Mouse (Mus musculus) heart, embryonic 14.5 days (tissue): ENCODE data around the gene Gm49395. TPM values are rescaled to one million over a fixed set of nuclear protein-coding genes. Genes with fewer than 3 reads are reported as not detected.
A peak's percentile ranks its signal among the peaks of the same experiment; 100 is the strongest.

ENCODE experiments used
- ATAC-seq: fragments of 200-750 bp; cut with Nextera tagmentation; 2 replicates; pipeline ENCODE4 v1.8.0; 2017; ENCODE audit warnings: low read depth, moderate TSS enrichment; ENCODE audit not compliant: insufficient number of reproducible peaks, insufficient read depth, low FRiP score
- H3K27ac ChIP-seq, 2 experiments: fragments of 200-500 bp in 1 of 2; fragments of 300-500 bp in 1 of 2; sonication (generic) in 1 of 2; replicated peaks in 1 of 2; 2 replicates each; pipeline ENCODE4 v1.5.1; 2012 to 2014; ENCODE audit warnings: low read depth in 2 of 2, low read length in 2 of 2, control low read depth in 1 of 2, mild to moderate bottlenecking in 1 of 2, mixed read lengths in 1 of 2; ENCODE audit not compliant: control insufficient read depth in 1 of 2, insufficient read depth in 1 of 2
- H3K27me3 ChIP-seq: fragments of 300-500 bp; sonication (generic); 2 replicates; pipeline ENCODE4 v1.6.1; 2014; ENCODE audit warnings: mild to moderate bottlenecking, low read length, control low read depth; ENCODE audit not compliant: control insufficient read depth, insufficient read depth
- H3K36me3 ChIP-seq: fragments of 300-500 bp; sonication (generic); 2 replicates; pipeline ENCODE4 v1.6.1; 2014; ENCODE audit warnings: mild to moderate bottlenecking, control low read depth, low read length, mixed read lengths; ENCODE audit not compliant: control insufficient read depth, insufficient read depth
- H3K4me1 ChIP-seq, 2 experiments: fragments of 200-500 bp in 1 of 2; fragments of 300-500 bp in 1 of 2; sonication (generic) in 1 of 2; 2 replicates each; pipeline ENCODE4 v1.6.1; 2012 to 2014; ENCODE audit warnings: low read length in 2 of 2, control low read depth in 1 of 2, mixed read lengths in 1 of 2; ENCODE audit not compliant: control insufficient read depth in 2 of 2, insufficient read depth in 2 of 2
- H3K4me2 ChIP-seq: fragments of 300-500 bp; sonication (generic); 2 replicates; pipeline ENCODE4 v1.6.1; 2014; ENCODE audit warnings: mild to moderate bottlenecking, low read length
- H3K4me3 ChIP-seq, 2 experiments: fragments of 200-500 bp in 1 of 2; fragments of 300-500 bp in 1 of 2; sonication (generic) in 1 of 2; 2 replicates each; pipeline ENCODE4 v1.5.1; 2012 to 2014; ENCODE audit warnings: low read length in 2 of 2, mild to moderate bottlenecking in 2 of 2, control low read depth in 1 of 2, low read depth in 1 of 2, moderate library complexity in 1 of 2; ENCODE audit not compliant: control insufficient read depth in 1 of 2, insufficient read depth in 1 of 2
- H3K9ac ChIP-seq: fragments of 300-500 bp; sonication (generic); 2 replicates; pipeline ENCODE4 v1.6.1; 2014; ENCODE audit warnings: mild to moderate bottlenecking, low read length
- H3K9me3 ChIP-seq: fragments of 300-500 bp; sonication (generic); 2 replicates; pipeline ENCODE4 v1.6.1; 2016; ENCODE audit warnings: low read length, control low read depth; ENCODE audit not compliant: control insufficient read depth
- WGBS: fragments of 180-500 bp; shearing (Covaris S2); extraction: QIAGEN DNeasy Blood & Tissue Kit; methylation state at CpG from one replicate; pipeline ENCODE4 v1.1.7; 2014; 5-methylcytosine and 5-hydroxymethylcytosine counted together
- polyA plus RNA-seq: library from polyadenylated mRNA; unstranded; fragments of >200 nt; fragmentation: Nextera tagmentation; extraction: Ambion mirVana; gene quantifications from 2 replicates; pipeline ENCODE4 v1.2.1, GENCODE M21; 2014

The Gm49395 gene
- polyA plus RNA-seq, 1 experiment from 2014 or later = 8.4 TPM

- no peaks in the 10 kb centered on the region for H3K27me3 ChIP-seq
- 7% methylated on average over 6 of the region's 6 CpGs for WGBS
- peak; percentile 63; the same call in 1 of the 2 replicates for ATAC-seq
- H3K4me3 ChIP-seq = no peak overlapping the region
- peaks cover 21 to 47% of the 10 kb centered on the region in 2 experiments for H3K4me1 ChIP-seq
- H3K36me3 ChIP-seq = peaks cover 29% of the 10 kb centered on the region
- H3K9me3 ChIP-seq = no peaks in the 10 kb centered on the region
- H3K4me2 ChIP-seq = peak overlapping the region; percentile 24
- H3K27ac ChIP-seq = peak overlapping the region; percentile 74 to 79
- peak overlapping the region; percentile 21; the same call in 1 of the 2 replicates for H3K9ac ChIP-seq
These were observed 96.4 kb downstream of the Gm49395 start for GRCm38 (mm10) chr13:115005342-115005741.

GRCm38 (mm10) chr13:115003444-115004053 is 98.2 kb downstream of the Gm49395 start:
- Histone ChIP-seq H3K9me3 (no peaks in the 10 kb centered on the region), H3K27ac (peak overlapping the region; percentile 31 to 49; a peak in 3 of 4 replicates), H3K27me3 (no peaks in the 10 kb centered on the region), H3K9ac (no peak overlapping the region), H3K4me1 (peaks cover 21 to 47% of the 10 kb centered on the region in 2 experiments), H3K4me2 (0 out of 2 replicates have a peak overlapping the region, but pooled peaks have one; percentile 17), H3K36me3 (peaks cover 29% of the 10 kb centered on the region), H3K4me3 (no peak overlapping the region)
- no peak for ATAC-seq
- WGBS = 28% methylated on average over 7 of the region's 7 CpGs

- no peak for ATAC-seq
- Histone ChIP-seq H3K9me3 (no peaks in the 10 kb centered on the region), H3K4me3 (no peak overlapping the region), H3K9ac (no peak overlapping the region), H3K36me3 (peaks cover 26% of the 10 kb centered on the region), H3K4me1 (peaks cover 21 to 47% of the 10 kb centered on the region in 2 experiments), H3K27ac (peak overlapping the region; percentile 49 to 66; a peak in 3 of 4 replicates), H3K4me2 (no peak overlapping the region), H3K27me3 (no peaks in the 10 kb centered on the region)
- 63% methylated on average over 3 of the region's 3 CpGs for WGBS
These were observed 98.9 kb downstream of the Gm49395 start for GRCm38 (mm10) chr13:115002837-115003236.

GRCm38 (mm10) chr13:115002155-115002554 is 99.6 kb downstream of the Gm49395 start:
- Histone ChIP-seq H3K4me1 (peaks cover 21 to 47% of the 10 kb centered on the region in 2 experiments), H3K36me3 (peaks cover 31% of the 10 kb centered on the region), H3K27ac (peak overlapping the region; percentile 66 to 68), H3K9ac (no peak overlapping the region), H3K4me2 (no peak overlapping the region), H3K27me3 (no peaks in the 10 kb centered on the region), H3K9me3 (no peaks in the 10 kb centered on the region), H3K4me3 (no peak overlapping the region)
- peak; percentile 22; the same call in 1 of the 2 replicates for ATAC-seq
- WGBS = 32% methylated on average over 5 of the region's 5 CpGs

GRCm38 (mm10) chr13:114999582-114999981 is 102.1 kb downstream of the Gm49395 start:
- Histone ChIP-seq H3K9me3 (no peaks in the 10 kb centered on the region), H3K36me3 (peaks cover 50% of the 10 kb centered on the region), H3K4me3 (no peak overlapping the region), H3K4me2 (no peak overlapping the region), H3K9ac (no peak overlapping the region), H3K27ac (no peak overlapping the region), H3K27me3 (no peaks in the 10 kb centered on the region), H3K4me1 (peaks cover 11 to 31% of the 10 kb centered on the region in 2 experiments)
- WGBS = 80% methylated on average over 4 of the region's 4 CpGs
- ATAC-seq = no peak

GRCm38 (mm10) chr13:114998100-114998499 is 103.6 kb downstream of the Gm49395 start:
- Histone ChIP-seq H3K9me3 (no peaks in the 10 kb centered on the region), H3K4me2 (no peak overlapping the region), H3K4me1 (peaks cover 5 to 19% of the 10 kb centered on the region in 2 experiments), H3K9ac (no peak overlapping the region), H3K4me3 (no peak overlapping the region), H3K27me3 (no peaks in the 10 kb centered on the region), H3K36me3 (peaks cover 64% of the 10 kb centered on the region), H3K27ac (no peak overlapping the region)
- WGBS = 90% methylated on average over 10 of the region's 10 CpGs
- ATAC-seq = no peak

GRCm38 (mm10) chr13:114992260-114993014 is 109.3 kb downstream of the Gm49395 start:
- Histone ChIP-seq H3K9ac (no peak overlapping the region), H3K4me3 (no peak overlapping the region), H3K4me2 (no peak overlapping the region), H3K27ac (no peak overlapping the region), H3K4me1 (peaks cover 4 to 7% of the 10 kb centered on the region in 2 experiments), H3K27me3 (no peaks in the 10 kb centered on the region), H3K36me3 (peaks cover 81% of the 10 kb centered on the region), H3K9me3 (no peaks in the 10 kb centered on the region)
- ATAC-seq = no peak
- 71% methylated on average over 14 of the region's 14 CpGs for WGBS
